Mouse (Mus musculus): ENCODE results near the gene Ppp1r13b.

Ppp1r13b gene

DNA sequence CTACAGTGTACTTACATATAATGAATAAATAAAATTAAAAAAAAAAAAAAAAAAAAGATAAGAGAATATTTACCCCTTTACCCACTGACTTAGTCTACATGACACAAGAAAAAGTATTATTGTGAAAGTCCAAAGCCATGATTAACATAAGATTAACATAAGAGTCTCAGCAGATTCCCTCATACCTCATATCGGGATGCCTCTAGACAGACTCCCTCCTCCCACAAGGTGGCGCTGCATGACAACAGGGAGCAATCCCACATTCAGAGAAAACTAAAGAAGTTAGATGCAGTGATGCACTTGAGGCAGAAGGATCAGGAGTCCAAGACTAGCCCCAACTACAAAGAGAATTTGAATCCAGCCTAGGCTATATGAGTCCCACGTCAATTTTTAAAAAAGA, 29.7 kb downstream of the Ppp1r13b start:
- no peak for DNase-seq (ENCODE audit: low spot score)

DNA sequence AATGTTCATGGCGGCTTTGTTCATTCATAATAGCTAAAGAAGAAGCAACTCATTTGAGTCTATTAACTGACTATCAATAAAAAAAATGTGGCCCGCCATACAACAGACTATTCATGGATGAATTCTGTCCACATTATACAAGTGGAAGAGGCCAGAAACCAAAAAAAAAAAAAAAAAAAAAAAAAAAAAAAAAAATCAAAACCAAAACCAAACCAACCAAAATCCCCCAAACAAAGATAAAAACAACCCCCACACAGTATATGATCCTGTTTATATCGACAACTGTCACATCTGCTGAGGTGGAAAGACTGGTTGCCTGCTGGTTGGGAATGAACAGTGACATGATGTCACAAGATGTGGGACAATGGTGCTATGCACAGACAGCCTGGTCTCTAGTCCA, 32.4 kb downstream of the Ppp1r13b start:
- DNase-seq (ENCODE audit: low spot score) = no peak

DNA sequence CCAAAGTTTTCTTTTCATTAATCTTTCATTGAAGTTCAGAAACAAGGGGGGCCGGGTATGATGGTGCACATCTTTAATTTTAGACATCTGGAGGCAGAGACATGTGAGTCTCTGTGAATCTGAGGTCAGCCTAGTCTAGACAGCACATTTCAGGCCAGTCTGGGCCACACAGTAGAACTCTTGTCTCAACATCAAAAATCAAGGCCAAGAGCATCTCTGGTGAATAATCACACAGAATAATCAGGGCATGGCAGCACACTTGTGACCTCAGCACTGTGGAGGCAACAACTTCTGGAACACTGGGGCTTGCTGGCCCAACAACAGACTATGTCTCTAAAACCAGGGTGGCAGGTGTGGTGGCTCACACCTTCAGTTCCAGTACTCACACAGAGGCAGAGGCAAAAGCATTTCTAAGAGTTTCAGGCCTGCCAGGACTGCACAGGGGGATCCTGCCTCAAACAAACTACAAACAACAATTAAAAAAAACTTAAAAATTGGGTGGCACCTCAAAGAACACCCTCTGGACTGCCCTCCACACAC, 33.2 kb downstream of the Ppp1r13b start:
- no peak for DNase-seq (ENCODE audit: low spot score)

- no peak for DNase-seq (ENCODE audit: low spot score)
Observed at GRCm38 (mm10) chr12:111872079-111872478, 35.8 kb downstream of the Ppp1r13b start.

DNA sequence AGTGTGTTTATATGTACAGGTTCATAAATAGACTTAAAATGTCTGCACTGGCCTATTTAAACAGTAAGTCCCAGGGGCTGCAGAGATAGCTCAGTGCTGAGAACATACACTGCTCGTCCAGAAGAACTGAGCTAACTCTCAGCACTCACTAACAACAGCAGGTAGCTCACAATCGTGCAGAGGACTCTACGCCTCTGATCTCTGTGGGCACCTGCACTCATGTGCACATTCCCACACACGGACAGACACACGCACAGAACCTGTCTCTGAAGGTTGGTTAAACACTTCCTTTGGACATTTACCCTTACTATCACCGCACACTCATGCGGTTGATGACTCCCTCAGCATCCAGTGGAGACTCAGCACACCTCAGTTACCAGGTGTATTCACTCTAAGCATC, 37.1 kb downstream of the Ppp1r13b start:
- no peak for DNase-seq (ENCODE audit: low spot score)

DNA sequence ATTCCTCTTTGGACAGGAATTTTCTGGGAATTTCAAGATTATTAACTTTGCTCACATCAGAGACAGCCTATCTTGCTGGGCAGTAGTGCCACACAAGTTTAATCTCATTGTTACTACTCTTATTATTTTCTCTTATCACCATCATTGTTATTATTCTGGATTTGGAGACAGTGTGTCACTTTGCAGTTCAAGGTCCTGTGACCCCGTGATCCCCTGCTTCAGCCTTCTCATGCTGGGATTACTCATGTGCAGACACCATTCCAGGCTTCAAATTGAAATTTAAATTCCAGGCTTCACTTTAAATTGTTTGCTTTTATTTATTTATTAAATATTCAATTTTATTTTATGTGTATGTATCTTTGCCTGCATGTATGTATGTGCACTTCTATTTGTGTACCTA, 38.1 kb downstream of the Ppp1r13b start:
- no peak for DNase-seq (ENCODE audit: low spot score)

GRCm38 (mm10) chr12:111864206-111864824, 43.6 kb downstream of the Ppp1r13b start:
- no peak for DNase-seq (ENCODE audit: low spot score)

- no peak for DNase-seq (ENCODE audit: low spot score)
Observed at GRCm38 (mm10) chr12:111855448-111855847, 52.5 kb downstream of the Ppp1r13b start.

DNA sequence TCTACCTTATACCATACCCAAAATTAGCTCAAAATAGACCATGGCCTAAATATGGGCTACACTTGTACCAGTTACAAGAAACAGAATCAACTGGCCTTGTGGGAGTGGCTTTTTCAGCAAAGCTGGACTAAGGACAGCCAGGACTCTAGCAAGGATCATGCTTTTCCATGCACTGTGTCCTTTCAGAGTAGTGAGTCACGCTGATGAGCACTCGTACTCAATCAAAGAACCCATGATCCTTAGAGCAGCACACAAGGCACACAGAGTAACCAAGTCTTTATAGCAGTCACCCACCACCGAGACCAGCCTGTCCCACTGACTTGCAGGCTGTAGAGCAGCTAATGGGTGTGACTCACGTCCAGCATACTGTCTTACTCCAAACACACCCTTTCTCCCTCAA, 54.4 kb downstream of the Ppp1r13b start:
- DNase-seq (ENCODE audit: low spot score) = no peak

DNA sequence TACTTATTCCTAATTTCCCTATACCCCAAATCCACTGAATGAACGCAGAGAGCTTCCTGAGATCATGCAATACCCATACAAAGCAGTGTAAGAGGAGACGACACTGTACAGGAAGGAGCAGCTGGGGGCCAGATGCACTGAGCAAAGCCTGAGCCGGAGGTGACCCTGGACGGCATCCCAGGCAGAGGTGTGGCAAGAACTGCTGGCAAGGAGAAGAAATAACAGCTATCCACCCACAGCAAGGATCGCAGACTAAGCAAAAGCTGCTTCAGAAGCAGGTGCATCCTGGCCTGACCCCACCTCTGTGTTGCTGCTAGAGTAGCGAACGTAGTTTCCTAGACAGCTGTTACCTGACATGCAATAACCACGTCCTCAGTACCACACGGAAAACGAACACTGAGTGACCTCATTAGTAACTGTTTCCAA, 54.9 kb downstream of the Ppp1r13b start:
- DNase-seq (ENCODE audit: low spot score) = peak; percentile 49

- DNase-seq (ENCODE audit: low spot score) = no peak
Observed at GRCm38 (mm10) chr12:111851745-111852144, 56.2 kb downstream of the Ppp1r13b start.

- DNase-seq (ENCODE audit: low spot score) = no peak
Observed at GRCm38 (mm10) chr12:111851235-111851634, 56.7 kb downstream of the Ppp1r13b start.

DNA sequence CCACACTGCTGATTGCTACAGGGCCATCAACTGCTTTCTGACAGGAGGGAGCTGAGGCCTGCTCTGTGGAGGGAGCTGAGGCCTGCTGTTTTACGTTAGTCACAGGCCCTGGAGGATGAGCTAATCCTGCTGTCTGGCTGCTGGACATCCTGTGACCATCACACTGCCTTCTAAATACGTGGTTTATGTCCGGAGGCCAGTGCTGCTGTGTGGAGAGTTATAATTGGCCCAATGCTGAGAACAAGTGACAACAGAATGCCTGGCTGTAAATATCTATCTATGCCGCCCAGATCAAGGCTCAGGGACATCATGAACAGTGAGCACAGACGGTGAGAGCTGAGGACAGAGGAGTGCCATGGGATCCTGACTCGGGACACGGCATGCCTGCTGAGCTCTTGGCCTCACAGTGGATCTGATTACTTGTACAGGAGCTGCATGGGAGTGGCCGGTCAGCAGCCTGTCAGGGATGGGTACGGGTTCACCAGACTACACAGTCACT, 59.6 kb downstream of the Ppp1r13b start:
- no peak for DNase-seq (ENCODE audit: low spot score)

DNA sequence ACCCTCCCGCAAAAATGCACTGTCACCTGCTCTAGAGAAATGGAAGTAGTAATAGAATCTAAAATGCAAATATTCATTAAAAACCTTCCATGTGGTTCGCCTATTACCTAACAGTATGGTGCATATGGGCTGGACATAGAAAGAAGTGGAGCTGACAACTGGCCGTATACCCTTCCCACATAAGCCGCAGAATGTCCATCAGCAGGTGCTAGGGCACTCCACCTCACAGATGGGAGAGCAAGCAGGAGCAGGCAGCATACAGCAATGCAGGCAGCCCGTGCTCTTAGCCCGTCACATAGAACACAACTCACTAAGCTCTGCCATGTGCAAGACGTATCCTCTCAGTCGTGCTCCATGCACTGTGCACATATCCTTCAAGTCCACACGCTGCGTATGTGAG, 61.1 kb downstream of the Ppp1r13b start:
- DNase-seq (ENCODE audit: low spot score) = no peak

- DNase-seq (ENCODE audit: low spot score) = no peak
Observed at GRCm38 (mm10) chr12:111845953-111846352, 62.0 kb downstream of the Ppp1r13b start.

DNA sequence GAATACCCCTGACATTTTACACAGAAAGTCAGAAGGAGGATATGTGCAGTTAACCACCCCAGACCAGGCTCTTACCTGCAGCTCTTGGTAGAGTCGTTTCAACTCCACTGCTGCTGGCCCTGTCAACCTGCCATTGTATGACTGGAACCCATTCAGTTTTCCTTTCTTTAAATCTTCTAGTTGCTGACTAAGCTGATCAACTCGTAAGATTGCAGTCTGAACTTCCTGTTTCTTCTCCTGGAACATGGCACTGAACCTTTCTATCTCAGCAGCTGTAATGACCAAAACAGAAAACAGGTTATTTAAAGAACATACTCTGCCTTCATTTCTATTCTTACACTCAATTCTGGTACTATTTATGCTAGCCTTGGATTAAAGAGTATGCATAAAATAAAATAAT, 64.4 kb downstream of the Ppp1r13b start:
- DNase-seq (ENCODE audit: low spot score) = no peak

DNA sequence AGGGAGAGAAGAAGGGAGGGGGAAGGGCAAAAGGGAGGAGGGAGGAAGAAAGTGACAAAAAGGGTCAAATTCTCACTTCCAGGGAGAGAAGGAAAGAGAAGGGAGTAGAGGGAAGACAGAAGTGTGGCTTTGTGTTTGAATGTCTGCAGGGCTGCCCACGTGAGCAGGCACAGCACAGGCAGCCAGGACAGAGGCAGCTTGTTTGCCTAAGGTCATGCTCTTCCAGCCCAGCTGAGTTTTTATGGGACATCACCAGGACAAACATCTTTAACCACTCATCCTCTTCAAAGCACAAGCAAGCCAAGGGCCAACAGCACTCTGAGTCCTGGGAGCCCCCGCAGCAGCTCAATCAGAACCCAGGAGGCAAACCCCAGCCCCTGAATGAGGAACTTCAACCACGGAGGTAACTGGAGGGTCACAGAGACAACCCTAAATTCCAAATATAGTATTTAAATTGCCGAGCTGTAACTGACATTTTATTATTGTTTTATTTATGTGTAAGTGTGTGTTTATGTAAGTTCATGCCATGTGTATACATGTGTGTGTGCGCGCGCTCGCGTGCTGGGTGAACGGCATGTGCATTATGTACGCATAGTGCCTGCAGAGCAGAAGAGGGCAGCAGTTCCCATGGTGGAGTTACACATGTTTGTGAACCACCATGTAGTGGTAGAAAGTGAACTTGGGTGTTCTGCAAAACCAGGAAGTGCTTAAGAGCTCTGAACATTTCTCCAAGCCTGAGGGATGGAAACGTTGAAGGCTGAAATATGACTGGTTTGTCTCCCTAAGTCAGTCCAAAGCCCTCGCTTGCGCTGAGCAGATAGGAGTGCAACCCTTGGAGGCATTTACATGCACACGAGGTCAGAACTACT, 65.1 kb downstream of the Ppp1r13b start:
- DNase-seq (ENCODE audit: low spot score) = no peak

DNA sequence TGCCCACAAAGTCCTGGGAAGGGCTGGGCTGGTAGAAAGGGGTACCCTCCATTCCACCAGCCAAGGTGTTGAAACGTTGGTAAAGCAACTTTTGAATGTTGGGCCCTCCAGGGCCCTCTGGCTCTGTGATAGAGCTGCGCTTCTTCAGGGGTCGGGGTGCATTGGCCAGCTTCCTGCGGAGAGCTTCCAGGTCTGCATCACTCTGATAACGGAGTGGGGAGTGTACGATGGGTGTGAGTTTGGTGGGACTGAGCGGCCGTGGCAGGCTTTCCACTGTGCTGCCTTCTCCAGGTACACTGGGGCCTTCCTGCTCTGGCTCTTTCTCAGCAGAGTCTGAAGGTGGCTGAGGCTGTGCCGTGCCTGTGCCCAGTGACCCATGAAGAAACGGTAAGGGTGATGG, 74.5 kb downstream of the Ppp1r13b start:
- no peak for DNase-seq (ENCODE audit: low spot score)

DNA sequence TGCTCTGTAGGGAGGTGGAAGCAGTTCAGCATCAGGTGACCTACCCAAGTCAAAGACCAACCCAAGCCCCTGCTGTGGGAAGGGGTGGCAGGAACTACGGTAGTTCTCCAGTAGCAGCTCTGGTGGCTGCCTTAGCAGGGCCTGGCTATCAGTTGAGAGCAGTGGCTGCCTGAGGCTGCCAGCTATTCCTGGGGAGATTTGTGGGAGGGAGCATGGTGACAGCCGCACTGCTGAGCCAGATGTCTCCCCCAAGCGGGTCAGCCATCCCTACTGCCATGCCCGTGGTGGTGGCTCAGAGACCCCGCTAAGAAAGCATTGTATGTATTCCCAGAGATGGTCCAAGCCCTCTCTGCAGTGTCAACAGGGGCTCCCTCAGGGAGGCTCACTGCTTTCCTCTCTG, 75.3 kb downstream of the Ppp1r13b start:
- no peak for DNase-seq (ENCODE audit: low spot score)

DNA sequence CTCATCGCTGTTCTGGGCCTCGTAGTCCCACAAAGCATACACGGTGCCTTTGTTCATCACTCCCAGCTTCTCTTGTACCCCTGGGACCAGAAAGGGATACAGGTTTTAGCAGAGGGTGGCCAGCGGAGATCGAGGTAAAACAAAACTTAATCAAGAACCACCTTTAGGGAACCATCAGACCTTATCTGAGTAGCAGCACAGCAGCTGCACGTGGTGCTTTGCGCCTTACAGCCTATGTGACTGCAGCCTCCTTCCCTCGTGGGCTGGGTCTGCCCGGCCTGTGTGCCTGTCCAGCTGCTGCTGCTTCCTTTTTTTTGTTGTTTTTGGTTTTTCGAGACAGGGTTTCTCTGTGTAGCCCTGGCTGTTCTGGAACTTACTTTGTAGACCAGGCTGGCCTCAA, 77.5 kb downstream of the Ppp1r13b start:
- DNase-seq (ENCODE audit: low spot score) = no peak

DNA sequence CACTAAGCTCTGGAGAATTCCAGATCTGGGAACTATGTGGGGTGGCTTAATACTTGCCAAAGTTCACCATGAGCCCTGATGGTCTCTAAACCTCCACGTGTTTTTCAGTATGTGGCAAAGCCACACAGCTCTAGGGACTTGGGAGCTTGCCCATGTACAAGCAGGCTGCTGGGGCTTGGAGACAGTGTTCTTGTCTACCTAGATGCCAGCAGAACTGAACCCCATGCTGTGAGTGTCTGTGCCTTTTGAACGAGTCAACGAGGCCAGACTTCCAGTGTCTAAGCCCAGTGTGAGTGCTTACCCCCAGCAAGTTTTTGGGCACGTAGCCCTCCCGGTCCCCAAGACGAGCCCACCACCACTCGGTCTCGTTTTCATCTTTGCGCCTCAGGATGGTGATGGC, 78.0 kb downstream of the Ppp1r13b start:
- no peak for DNase-seq (ENCODE audit: low spot score)

DNA sequence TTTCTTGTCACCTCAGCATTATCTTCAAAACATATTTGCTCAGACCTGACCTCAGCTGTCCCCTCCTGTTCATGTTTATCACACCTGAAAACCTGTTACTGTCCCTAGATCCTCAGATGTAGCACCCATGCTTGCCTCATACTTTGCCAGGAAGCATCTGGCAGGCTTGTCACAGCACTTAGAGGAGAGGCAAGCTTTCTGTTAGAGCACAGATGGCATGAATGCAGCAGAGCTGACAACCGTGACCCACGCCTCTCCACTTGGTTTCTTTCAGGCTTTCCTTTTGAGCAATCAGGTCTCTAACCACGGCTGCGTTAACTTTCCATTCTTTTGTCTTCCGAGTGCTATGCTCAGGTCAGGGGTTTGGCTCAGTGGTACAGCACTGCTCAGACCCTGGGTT, 78.5 kb downstream of the Ppp1r13b start:
- DNase-seq (ENCODE audit: low spot score) = no peak

GRCm38 (mm10) chr12:111827556-111827955, 80.4 kb downstream of the Ppp1r13b start:
- no peak for DNase-seq (ENCODE audit: low spot score)

Data from testis, postnatal 14 days (tissue).